Mouse (Mus musculus) megakaryocyte-erythroid progenitor cell, adult 5-6 weeks (primary cell): Measurements from ENCODE around the gene Ipmk. TPM values are rescaled to one million over a fixed set of nuclear protein-coding genes. Genes with fewer than 3 reads are reported as not detected.

Experiments
- ATAC-seq: replicated peaks from 2 replicates; pipeline ENCODE4 v1.8.0; 2016; ENCODE audit warnings: mild to moderate bottlenecking, inconsistent platforms; ENCODE audit not compliant: severe bottlenecking, poor library complexity, low FRiP score, low TSS enrichment
- total RNA-seq, 2 experiments: library from RNA; stranded (forward) in 1 of 2; stranded (reverse) in 1 of 2; fragments of 200-1000, 215-1000 nt in 1 of 2; fragments of >200 nt in 1 of 2; fragmentation: Nextera tagmentation in 1 of 2; gene quantifications; 2 replicates each; pipeline ENCODE4 v1.2.3; 2014 to 2017

The Ipmk gene
- total RNA-seq, 2 experiments from 2014 or later = 26.2 to 49.0 TPM

DNA sequence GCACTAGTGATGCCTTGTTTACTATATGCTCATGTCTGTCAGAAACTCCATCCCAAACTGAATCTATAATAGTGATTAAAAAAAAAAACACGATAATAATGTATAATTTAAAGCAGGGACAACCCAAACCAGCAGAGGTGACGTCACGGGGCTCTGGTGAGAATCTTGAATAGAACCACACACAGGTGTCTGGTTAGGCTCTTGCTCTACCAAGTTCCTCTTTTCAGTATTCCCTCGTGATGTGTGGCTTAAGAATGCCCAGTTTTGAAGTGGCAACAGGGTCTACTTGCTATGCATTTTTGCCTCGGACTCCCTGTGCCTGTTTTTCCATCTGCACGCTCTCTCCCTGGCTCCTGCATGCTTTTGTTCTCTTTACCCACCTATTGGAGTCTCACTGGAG is 124.5 kb downstream of the Ipmk start:
- no peak for ATAC-seq

DNA sequence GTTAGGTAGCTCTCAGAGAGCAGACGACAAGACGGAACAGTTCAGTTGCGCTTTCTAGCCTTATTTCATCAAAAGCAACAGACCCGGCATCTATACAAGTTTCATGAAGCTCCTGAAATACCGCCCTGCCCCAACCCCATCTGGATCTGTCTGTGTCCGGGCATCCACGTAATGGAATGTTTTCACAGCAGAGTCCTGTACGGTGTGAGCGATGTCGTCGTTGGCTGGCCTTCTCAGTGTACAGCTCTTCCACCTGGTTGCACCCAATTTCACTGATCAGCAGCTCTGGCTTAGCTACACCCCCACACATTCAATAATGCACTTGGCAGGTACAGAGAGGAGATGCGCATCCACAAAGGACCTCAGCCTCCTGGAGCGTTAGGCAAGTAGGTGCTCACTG is 126.0 kb downstream of the Ipmk start:
- ATAC-seq = no peak

DNA sequence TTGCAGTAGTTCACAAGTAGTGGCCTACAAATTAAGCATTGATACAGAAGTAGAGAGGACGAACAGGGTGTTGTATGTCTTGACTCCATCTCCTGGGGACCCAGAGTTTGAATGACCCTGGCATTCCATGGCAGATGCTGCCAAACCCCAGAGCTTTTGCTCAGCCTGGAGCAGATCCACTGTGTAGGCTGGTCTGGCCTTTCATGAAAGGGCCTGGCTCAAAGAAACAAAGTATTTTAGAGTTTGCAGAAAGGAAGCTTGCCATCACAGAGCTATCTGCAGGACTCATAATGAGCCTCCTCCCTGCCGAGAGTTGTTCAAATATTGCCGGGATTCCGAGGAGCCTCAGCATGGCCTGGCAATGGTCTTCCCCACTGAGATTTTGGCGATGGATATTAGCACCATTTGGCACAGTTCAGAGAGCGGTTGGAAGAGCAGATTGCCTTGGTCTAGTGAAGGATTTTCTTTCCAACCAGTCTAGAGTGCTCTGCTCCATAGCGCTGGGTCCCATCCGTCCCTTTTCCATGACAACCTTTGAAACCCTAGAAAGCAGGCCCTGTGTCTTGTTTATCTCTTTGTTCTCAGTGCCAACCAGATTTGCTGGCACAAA is 129.0 kb downstream of the Ipmk start:
- no peak for ATAC-seq

DNA sequence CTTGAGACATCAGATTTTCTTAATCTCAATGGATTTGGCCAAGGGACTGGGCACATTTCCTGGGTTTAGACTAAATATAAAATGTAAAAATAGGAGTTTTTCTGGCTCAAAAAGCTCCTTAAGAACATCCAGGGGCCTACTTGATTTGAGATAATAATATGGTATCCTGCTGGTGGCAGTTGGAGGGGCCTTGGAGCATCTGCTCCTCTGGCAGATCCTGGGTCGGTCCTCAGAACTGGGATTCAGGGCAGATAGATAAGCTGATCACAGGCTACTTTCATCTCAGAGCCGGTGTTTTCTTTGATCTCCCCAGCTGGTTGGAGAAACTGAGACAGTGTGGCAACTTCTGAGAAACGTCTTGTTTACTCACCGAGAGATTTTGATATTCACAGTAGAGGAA is 129.6 kb downstream of the Ipmk start:
- ATAC-seq = no peak

DNA sequence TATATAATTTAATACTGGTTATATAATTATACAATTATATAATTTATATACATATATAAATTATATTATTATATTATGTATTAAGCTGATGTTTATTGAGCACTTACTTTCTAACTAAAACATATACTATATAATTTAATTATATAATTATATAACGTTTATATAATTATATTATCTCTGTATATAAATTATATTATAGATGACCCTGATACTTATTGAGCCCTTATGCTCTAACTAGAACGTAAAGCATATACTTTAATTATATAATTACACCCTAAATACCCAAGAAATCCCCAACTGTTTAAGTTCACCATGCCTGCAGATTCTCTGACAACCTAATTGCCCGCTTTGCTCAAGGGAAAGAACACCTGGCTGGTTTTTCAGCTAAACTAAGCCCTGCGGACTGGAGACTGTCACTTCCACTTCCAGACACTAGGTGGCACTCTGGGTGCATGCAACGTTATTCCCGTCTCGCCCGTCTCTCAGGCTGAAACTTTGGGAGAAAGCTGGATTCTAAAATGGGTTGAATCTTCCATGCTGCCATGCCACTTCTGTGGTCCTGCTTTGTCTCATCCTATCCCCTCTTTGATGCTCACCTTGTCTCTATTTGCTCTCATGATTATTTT is 132.2 kb downstream of the Ipmk start:
- ATAC-seq = no peak

Other genes starting within 250 kb of the Ipmk start
- gene Bicc1, start 188.1 kb upstream of the Ipmk start, total RNA-seq (2014; fragmentation: Nextera tagmentation) = not detected in 2 replicates
- gene Bicc1, start 188.1 kb upstream of the Ipmk start, total RNA-seq (2017) = not detected in 2 replicates
- gene Tfam, start 109.5 kb upstream of the Ipmk start, total RNA-seq (2014; fragmentation: Nextera tagmentation) = 45.5 and 81.4 TPM in 2 replicates
- 177 and 190 TPM in 2 replicates for gene Tfam, start 109.5 kb upstream of the Ipmk start, total RNA-seq (2017)
- 21.4 and 24.8 TPM in 2 replicates for gene Ube2d1, start 62.5 kb upstream of the Ipmk start, total RNA-seq (2014; fragmentation: Nextera tagmentation)
- gene Ube2d1, start 62.5 kb upstream of the Ipmk start, total RNA-seq (2017) = 7.8 and 12.4 TPM in 2 replicates
- gene Cisd1, start 2.8 kb upstream of the Ipmk start, total RNA-seq (2014; fragmentation: Nextera tagmentation) = 65.6 and 69.4 TPM in 2 replicates
- gene Cisd1, start 2.8 kb upstream of the Ipmk start, total RNA-seq (2017) = 19.8 and 20.6 TPM in 2 replicates